Mouse (Mus musculus): Measurements from ENCODE around the gene Ccdc6. TPM values are rescaled to one million over a fixed set of nuclear protein-coding genes. Genes with fewer than 3 reads are reported as not detected.
"Not testable (repeated sequence)": the region's sequence is repeated elsewhere in the genome, so short reads cannot be mapped to it uniquely, and the experiment has no call there.

The Ccdc6 gene
- total and polyA plus RNA-seq, 3 experiments, result 25.4 to 143 (median 42.0) TPM

- H3K27me3 ChIP-seq (ENCODE audit: control insufficient read depth in 1 of 2, insufficient read depth in 2 of 2, low read length in 2 of 2), result peaks cover 0 to 1% of the 10 kb centered on the region in 2 experiments; a peak in 1 of 4 replicates
- DNase-seq (ENCODE audit: low read depth, low spot score), result no peak
- no peak overlapping the region for H3K4me3 ChIP-seq (ENCODE audit: control insufficient read depth in 1 of 2, insufficient read depth in 1 of 2, low read depth in 2 of 2, low read length in 2 of 2)
- TF ChIP-seq USF1 (IDR thresholded peaks at IDR 0.05; ENCODE audit: low read depth, low read length), result no peak
- no peak for TF ChIP-seq MEF2A (IDR thresholded peaks at IDR 0.05; ENCODE audit: extremely low read depth, insufficient replicate concordance, low read depth, low read length, poor library complexity, severe bottlenecking)
- TF ChIP-seq MAZ (IDR thresholded peaks at IDR 0.05; ENCODE audit: low read depth, low read length), result no peak
- no peak for TF ChIP-seq GATA1 (IDR thresholded peaks at IDR 0.05; ENCODE audit: low read depth, low read length)
- no peak for TF ChIP-seq RAD21 (IDR thresholded peaks at IDR 0.05; ENCODE audit: low read depth, low read length)
- no peak for TF ChIP-seq ZMIZ1 (IDR thresholded peaks at IDR 0.05; ENCODE audit: low read depth, low read length)
- no peak for TF ChIP-seq E2F4 (IDR thresholded peaks at IDR 0.05; ENCODE audit: borderline replicate concordance, low read depth, low read length)
- TF ChIP-seq MXI1 (IDR thresholded peaks at IDR 0.05; ENCODE audit: low read depth, low read length), result no peak
- no peak for TF ChIP-seq TBP (IDR thresholded peaks at IDR 0.05; ENCODE audit: low read depth, low read length)
- no peak for TF ChIP-seq KAT2A (conservative IDR thresholded peaks at IDR 0.05; ENCODE audit: low read depth, low read length)
- no peak for TF ChIP-seq ZNF384 (IDR thresholded peaks at IDR 0.05; ENCODE audit: low read depth, low read length)
- TF ChIP-seq UBTF (IDR thresholded peaks at IDR 0.05; ENCODE audit: borderline replicate concordance, insufficient read depth, low read depth, low read length), result no peak
- TF ChIP-seq SIN3A (IDR thresholded peaks at IDR 0.05; ENCODE audit: low read length), result no peak
- no peak for TF ChIP-seq POLR2AphosphoS2 (IDR thresholded peaks at IDR 0.05; ENCODE audit: low read length)
- TF ChIP-seq CTCF (IDR thresholded peaks at IDR 0.05 in 2 of 3, conservative IDR thresholded peaks at IDR 0.05 in 1 of 3; ENCODE audit: control insufficient read depth in 1 of 3, insufficient read depth in 1 of 3, low read depth in 2 of 3, low read length in 3 of 3, poor library complexity in 1 of 3, severe bottlenecking in 1 of 3), result no peak
- no peaks in the 10 kb centered on the region for H3K36me3 ChIP-seq (ENCODE audit: control insufficient read depth in 1 of 2, insufficient read depth in 2 of 2, low read length in 2 of 2)
- no peak overlapping the region for H3K9ac ChIP-seq (ENCODE audit: control insufficient read depth, low read depth, low read length, poor library complexity, severe bottlenecking)
- no peaks in the 10 kb centered on the region for H3K79me2 ChIP-seq (ENCODE audit: control insufficient read depth, insufficient read depth, low read length, poor library complexity)
- H3K9me3 ChIP-seq (replicated peaks; ENCODE audit: insufficient read depth, low read length), result no peaks in the 10 kb centered on the region
- H3K27ac ChIP-seq (ENCODE audit: control insufficient read depth, low read depth, low read length), result no peak overlapping the region
- no peaks in the 10 kb centered on the region for H3K4me1 ChIP-seq (ENCODE audit: control insufficient read depth in 1 of 2, insufficient read depth in 2 of 2, low read length in 2 of 2)
These were observed 124.0 kb downstream of the Ccdc6 start for GRCm38 (mm10) chr10:70220971-70221370.

DNA sequence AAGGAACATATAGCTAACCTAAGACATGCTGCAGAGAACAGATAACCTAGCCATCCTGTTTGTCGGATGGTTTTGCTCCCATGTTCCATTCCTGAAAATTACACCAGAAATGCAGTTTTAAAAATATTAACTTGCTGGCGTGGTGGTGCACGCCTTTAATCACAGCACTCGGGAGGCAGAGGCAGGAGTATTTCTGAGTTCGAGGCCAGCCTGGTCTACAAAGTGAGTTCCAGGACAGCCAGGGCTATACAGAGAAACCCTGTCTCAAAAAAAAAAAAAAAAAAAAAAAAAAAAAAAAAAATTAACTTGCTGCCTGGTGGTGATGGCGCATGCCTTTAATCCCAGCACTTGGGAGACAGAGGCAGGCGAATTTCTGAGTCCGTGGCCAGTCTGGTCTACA lies 125.3 kb downstream of the Ccdc6 start:
- not testable (repeated sequence) for DNase-seq (ENCODE audit: low read depth, low spot score); H3K27me3 ChIP-seq (ENCODE audit: control insufficient read depth in 1 of 2, insufficient read depth in 2 of 2, low read length in 2 of 2); H3K9ac ChIP-seq (ENCODE audit: control insufficient read depth, low read depth, low read length, poor library complexity, severe bottlenecking); H3K4me1 ChIP-seq (ENCODE audit: control insufficient read depth in 1 of 2, insufficient read depth in 2 of 2, low read length in 2 of 2); H3K27ac ChIP-seq (ENCODE audit: control insufficient read depth, low read depth, low read length); H3K36me3 ChIP-seq (ENCODE audit: control insufficient read depth in 1 of 2, insufficient read depth in 2 of 2, low read length in 2 of 2); H3K4me3 ChIP-seq (ENCODE audit: control insufficient read depth in 1 of 2, insufficient read depth in 1 of 2, low read depth in 2 of 2, low read length in 2 of 2); H3K9me3 ChIP-seq (replicated peaks; ENCODE audit: insufficient read depth, low read length); H3K79me2 ChIP-seq (ENCODE audit: control insufficient read depth, insufficient read depth, low read length, poor library complexity)

GRCm38 (mm10) chr10:70224571-70224970 lies 127.7 kb downstream of the Ccdc6 start:
- no peaks in the 10 kb centered on the region for H3K9me3 ChIP-seq (replicated peaks; ENCODE audit: insufficient read depth, low read length)
- no peak overlapping the region for H3K9ac ChIP-seq (ENCODE audit: control insufficient read depth, low read depth, low read length, poor library complexity, severe bottlenecking)
- H3K79me2 ChIP-seq (ENCODE audit: control insufficient read depth, insufficient read depth, low read length, poor library complexity), result no peaks in the 10 kb centered on the region
- H3K27ac ChIP-seq (ENCODE audit: control insufficient read depth, low read depth, low read length), result no peak overlapping the region
- no peak for DNase-seq (ENCODE audit: low read depth, low spot score)
- no peaks in the 10 kb centered on the region for H3K27me3 ChIP-seq (ENCODE audit: control insufficient read depth in 1 of 2, insufficient read depth in 2 of 2, low read length in 2 of 2)
- no peaks in the 10 kb centered on the region for H3K36me3 ChIP-seq (ENCODE audit: control insufficient read depth in 1 of 2, insufficient read depth in 2 of 2, low read length in 2 of 2)
- no peaks in the 10 kb centered on the region for H3K4me1 ChIP-seq (ENCODE audit: control insufficient read depth in 1 of 2, insufficient read depth in 2 of 2, low read length in 2 of 2)
- no peak overlapping the region for H3K4me3 ChIP-seq (ENCODE audit: control insufficient read depth in 1 of 2, insufficient read depth in 1 of 2, low read depth in 2 of 2, low read length in 2 of 2)
- TF ChIP-seq MAX (IDR thresholded peaks at IDR 0.05; ENCODE audit: low read length) (no peak), HCFC1 (IDR thresholded peaks at IDR 0.05; ENCODE audit: low read depth, low read length) (no peak), POLR2AphosphoS5 (IDR thresholded peaks at IDR 0.05; ENCODE audit: borderline replicate concordance, low read depth, low read length) (no peak), TAL1 (IDR thresholded peaks at IDR 0.05; ENCODE audit: low read length) (no peak), CHD1 (IDR thresholded peaks at IDR 0.05; ENCODE audit: low read depth, low read length) (no peak), SIN3A (IDR thresholded peaks at IDR 0.05; ENCODE audit: low read length) (no peak), RAD21 (IDR thresholded peaks at IDR 0.05; ENCODE audit: low read depth, low read length) (no peak), E2F4 (IDR thresholded peaks at IDR 0.05; ENCODE audit: borderline replicate concordance, low read depth, low read length) (no peak), ZNF384 (IDR thresholded peaks at IDR 0.05; ENCODE audit: low read depth, low read length) (no peak), MAFK (IDR thresholded peaks at IDR 0.05; ENCODE audit: borderline replicate concordance, low read depth, low read length) (no peak), GATA1 (IDR thresholded peaks at IDR 0.05; ENCODE audit: low read depth, low read length) (no peak), BHLHE40 (IDR thresholded peaks at IDR 0.05; ENCODE audit: borderline replicate concordance, low read depth, low read length) (no peak), ZKSCAN1 (IDR thresholded peaks at IDR 0.05; ENCODE audit: low read depth, low read length) (no peak), MAZ (IDR thresholded peaks at IDR 0.05; ENCODE audit: low read depth, low read length) (no peak), ELF1 (IDR thresholded peaks at IDR 0.05; ENCODE audit: low read depth, low read length) (no peak), UBTF (IDR thresholded peaks at IDR 0.05; ENCODE audit: borderline replicate concordance, insufficient read depth, low read depth, low read length) (no peak), JUND (IDR thresholded peaks at IDR 0.05; ENCODE audit: low read depth, low read length) (no peak), CHD2 (IDR thresholded peaks at IDR 0.05; ENCODE audit: low read length) (no peak)
